Mouse (Mus musculus): ENCODE measurements around the gene Kcnj11.

DNA sequence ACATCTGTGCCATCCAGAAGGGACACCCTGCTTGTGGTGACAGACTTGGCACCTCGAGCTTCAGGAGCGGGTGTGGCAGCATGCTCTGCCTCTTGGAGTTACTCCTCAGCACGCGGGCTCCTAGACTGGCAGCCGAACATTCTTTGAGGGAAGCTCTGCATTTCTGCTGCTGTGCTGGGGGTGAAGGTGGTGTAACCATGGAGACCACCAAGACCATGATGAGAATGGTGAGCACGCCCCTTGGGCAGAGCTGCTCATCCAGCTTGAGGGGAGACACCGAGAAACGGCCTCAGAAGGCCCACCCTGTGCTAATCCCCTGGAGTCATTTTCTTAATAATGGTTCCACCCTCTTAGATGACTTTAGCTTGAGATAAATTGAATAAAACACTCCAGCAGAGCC is 7.8 kb downstream of the Kcnj11 start:
- TF ChIP-seq POLR2A (IDR thresholded peaks at IDR 0.05; ENCODE audit: borderline replicate concordance, extremely low read depth, insufficient read depth, insufficient read length, poor library complexity, severe bottlenecking) (no peak), CTCF (IDR thresholded peaks at IDR 0.05; ENCODE audit: borderline replicate concordance, extremely low read depth, insufficient read depth, insufficient read length) (no peak)

All from brain, embryonic 14.5 days (tissue).